Mouse (Mus musculus): ENCODE measurements around the gene Klhl7.

Gene Klhl7

GRCm38 (mm10) chr5:24172092-24172491, 71.7 kb downstream of the Klhl7 start:
- no peak for DNase-seq (ENCODE audit: low read depth, low spot score)

DNA sequence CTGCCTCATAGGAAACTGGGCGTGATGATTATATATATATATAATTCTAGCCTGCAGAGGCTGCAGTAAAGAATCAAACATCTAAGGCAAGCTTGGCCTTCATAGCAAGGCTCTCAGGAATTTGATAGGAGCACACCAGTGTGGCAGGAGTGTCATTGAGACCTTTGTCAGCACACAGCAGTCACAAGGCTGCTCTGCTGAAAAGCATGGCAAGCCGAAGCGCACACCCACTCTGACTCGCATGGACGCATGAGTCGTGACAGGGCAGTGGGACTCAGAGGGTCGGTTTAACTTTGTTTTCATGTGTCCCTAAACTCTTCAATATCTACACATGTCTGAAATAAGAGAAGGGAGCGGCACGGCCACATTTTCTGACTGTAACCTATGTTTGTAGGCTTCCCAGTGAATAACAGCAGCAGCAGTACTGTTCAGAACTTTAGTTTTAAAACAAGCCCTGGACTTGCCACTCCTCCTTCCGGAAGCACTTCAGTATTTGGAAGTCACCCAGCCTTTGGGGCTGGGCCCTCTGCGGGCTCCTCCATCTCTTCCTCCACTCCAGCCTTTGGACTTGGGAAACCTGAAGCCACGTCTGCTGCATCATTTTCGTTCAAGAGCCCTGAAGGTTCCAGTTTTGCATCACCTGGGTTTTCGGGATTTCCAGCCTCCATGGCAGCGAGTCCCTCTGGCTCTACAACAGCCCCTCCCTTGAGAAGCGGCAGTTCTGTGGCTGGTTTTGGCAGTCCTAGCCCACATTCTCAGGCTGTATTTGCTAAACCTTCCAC, 81.3 kb downstream of the Klhl7 start:
- no peak for DNase-seq (ENCODE audit: low read depth, low spot score)

GRCm38 (mm10) chr5:24182296-24182734, 81.9 kb downstream of the Klhl7 start:
- no peak for DNase-seq (ENCODE audit: low read depth, low spot score)

DNA sequence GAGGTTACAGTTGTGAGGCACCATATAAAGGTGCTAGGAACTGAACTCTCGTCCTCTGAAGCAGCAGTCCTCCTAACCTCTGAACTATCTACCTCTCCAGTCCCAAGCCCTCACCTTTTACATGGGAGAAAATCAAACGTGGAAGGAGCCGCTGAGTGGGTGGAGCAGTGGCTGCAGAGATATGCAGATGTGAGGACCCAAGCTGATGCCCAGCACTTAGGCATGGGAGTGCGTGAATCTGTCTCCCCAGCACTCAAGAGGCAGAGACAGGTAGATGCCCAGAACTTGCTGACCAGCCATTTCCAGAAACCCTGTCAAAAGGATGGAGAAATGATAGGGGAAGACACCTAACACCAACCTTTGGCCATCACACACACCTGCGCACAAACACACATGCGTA, 82.7 kb downstream of the Klhl7 start:
- DNase-seq (ENCODE audit: low read depth, low spot score), result no peak

DNA sequence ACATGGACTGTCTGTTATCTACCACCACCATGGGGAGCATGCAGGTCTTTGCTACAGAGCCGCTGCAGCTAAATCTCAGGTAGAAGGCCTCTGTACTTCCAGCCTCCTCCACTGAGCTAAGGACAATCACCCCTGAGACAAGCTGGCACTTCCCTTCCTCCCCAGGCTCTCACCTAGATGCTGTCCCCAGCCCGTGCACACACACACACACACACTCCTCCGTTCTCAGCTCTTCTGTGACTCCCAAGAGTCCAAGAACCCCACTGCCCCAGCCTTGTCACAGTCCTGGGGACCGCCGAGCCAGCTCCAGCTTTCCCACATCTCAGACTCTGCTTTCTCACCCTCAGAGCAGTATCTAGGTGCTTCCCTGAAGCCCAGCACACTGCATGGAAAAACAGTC, 83.6 kb downstream of the Klhl7 start:
- no peak for DNase-seq (ENCODE audit: low read depth, low spot score)

GRCm38 (mm10) chr5:24188476-24188875, 88.1 kb downstream of the Klhl7 start:
- DNase-seq (ENCODE audit: low read depth, low spot score), result no peak

- no peak for DNase-seq (ENCODE audit: low read depth, low spot score)
Measured at GRCm38 (mm10) chr5:24191821-24192220, 91.4 kb downstream of the Klhl7 start.

DNA sequence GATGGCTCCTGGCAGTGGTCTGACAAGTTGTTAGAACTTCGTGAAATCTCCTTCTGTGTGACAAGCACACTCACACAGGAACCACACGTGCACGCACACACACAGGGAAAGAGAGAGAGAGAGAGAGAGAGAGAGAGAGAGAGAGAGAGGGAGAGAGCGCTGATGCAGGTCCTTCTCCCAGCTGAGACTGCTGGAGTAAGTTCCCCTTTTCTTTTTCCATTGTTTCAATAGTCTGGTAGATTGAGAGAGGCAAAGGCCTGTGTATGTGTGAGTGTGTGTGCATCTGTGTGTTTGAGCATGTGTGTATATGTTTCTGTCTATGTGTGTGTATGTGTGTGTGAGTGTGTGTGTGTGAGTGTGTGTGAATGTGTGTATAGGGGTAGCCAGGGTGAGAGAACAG, 100.6 kb downstream of the Klhl7 start:
- no peak for DNase-seq (ENCODE audit: low read depth, low spot score)

- DNase-seq (ENCODE audit: low read depth, low spot score), result no peak
Measured at GRCm38 (mm10) chr5:24202492-24202891, 102.1 kb downstream of the Klhl7 start.

DNA sequence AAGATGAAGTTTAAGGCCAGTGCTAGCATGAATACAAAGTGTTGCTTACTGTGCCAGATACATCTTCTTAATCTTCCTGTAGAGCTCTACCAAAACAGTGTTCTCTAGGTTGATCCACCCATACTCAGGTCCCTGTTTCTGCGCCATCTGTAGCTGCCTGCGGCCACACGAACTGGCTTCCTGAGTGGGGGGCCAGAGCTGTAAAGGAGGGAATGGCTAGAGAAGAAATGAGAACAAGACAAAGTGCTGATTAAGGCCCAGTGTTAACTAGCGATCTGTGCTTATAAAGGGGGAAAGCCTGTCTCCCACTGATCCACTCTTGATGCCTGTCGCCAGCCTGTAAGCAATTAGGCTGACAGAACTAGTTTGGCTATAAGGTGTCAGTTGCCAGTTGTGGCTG, 102.9 kb downstream of the Klhl7 start:
- no peak for DNase-seq (ENCODE audit: low read depth, low spot score)

DNA sequence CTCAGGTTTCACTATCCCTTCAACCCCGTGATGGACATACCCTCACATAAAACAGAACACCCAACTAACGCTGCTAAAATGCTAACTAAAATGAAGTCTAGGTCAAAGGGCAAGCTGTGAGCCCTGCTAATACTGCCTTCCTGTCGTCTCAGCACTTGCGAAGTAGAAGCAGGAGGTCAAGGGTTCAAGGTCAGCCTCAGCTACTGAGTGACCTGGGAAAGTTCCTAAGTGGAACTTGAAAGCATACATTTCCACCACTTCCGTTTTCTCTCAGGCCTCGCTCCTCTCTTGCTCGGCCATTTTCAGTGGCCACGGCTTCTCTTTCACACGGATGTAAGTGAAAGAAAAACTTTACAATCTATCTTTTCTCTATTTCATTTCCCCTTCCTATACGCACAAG, 107.6 kb downstream of the Klhl7 start:
- no peak for DNase-seq (ENCODE audit: low read depth, low spot score)

- no peak for DNase-seq (ENCODE audit: low read depth, low spot score)
Measured at GRCm38 (mm10) chr5:24208505-24208904, 108.1 kb downstream of the Klhl7 start.

Measured in c-Kit-negative CD71-positive TER-119-positive erythroid progenitor cells, embryonic 14.5 days (primary cell).